Mouse (Mus musculus): ENCODE measurements around the gene Cdadc1.

- TF ChIP-seq CTCF (conservative IDR thresholded peaks at IDR 0.05; ENCODE audit: low read length), result peak; percentile 51
- no peak for TF ChIP-seq POU5F1 (IDR thresholded peaks at IDR 0.05; ENCODE audit: borderline replicate concordance, low read length)
These were observed 8.1 kb upstream of the Cdadc1 start for GRCm38 (mm10) chr14:59605671-59606353.
